Mouse (Mus musculus): ENCODE measurements around the gene Slc26a8. TPM values are rescaled to one million over a fixed set of nuclear protein-coding genes. Genes with fewer than 3 reads are reported as not detected.

The Slc26a8 gene
- total and polyA plus RNA-seq, 3 experiments: 0.58 to 1.6 TPM; not detected in 1

GRCm38 (mm10) chr17:28696641-28697040 is 6.6 kb upstream of the Slc26a8 start:
- TF ChIP-seq TAL1 (IDR thresholded peaks at IDR 0.05; ENCODE audit: low read length): no peak
- TF ChIP-seq USF2 (IDR thresholded peaks at IDR 0.05; ENCODE audit: borderline replicate concordance in 1 of 2, insufficient read depth in 1 of 2, low read depth in 1 of 2, low read length in 2 of 2): no peak
- TF ChIP-seq ZNF384 (IDR thresholded peaks at IDR 0.05; ENCODE audit: low read depth, low read length): 0 out of 2 replicates have a peak, but pooled peaks have one; percentile 5
- TF ChIP-seq ELF1 (IDR thresholded peaks at IDR 0.05; ENCODE audit: low read depth, low read length): no peak
- TF ChIP-seq GATA1 (IDR thresholded peaks at IDR 0.05; ENCODE audit: low read depth, low read length): peak; percentile 54
- TF ChIP-seq EP300 (IDR thresholded peaks at IDR 0.05; ENCODE audit: low read depth in 1 of 2, low read length in 2 of 2): 0 out of 4 replicates have a peak, but pooled peaks of 1 of the 2 experiments have one; percentile 14
- Histone ChIP-seq H3K9me3 (replicated peaks; ENCODE audit: insufficient read depth, low read length) (no peaks in the 10 kb centered on the region), H3K4me3 (ENCODE audit: control insufficient read depth in 1 of 2, insufficient read depth in 1 of 2, low read depth in 2 of 2, low read length in 2 of 2) (no peak overlapping the region), H3K36me3 (ENCODE audit: control insufficient read depth in 1 of 2, insufficient read depth in 2 of 2, low read length in 2 of 2) (peaks cover 3 to 84% of the 10 kb centered on the region in 2 experiments), H3K4me1 (ENCODE audit: control insufficient read depth in 1 of 2, insufficient read depth in 2 of 2, low read length in 2 of 2) (peaks cover 17 to 50% of the 10 kb centered on the region in 2 experiments), H3K27me3 (ENCODE audit: control insufficient read depth in 1 of 2, insufficient read depth in 2 of 2, low read length in 2 of 2) (no peaks in the 10 kb centered on the region), H3K9ac (ENCODE audit: control insufficient read depth, low read depth, low read length, poor library complexity, severe bottlenecking) (peak overlapping the region; percentile 40; the same call in 1 of the 2 replicates), H3K27ac (ENCODE audit: control insufficient read depth, low read depth, low read length) (peak overlapping the region; percentile 75), H3K79me2 (ENCODE audit: control insufficient read depth, insufficient read depth, low read length, poor library complexity) (peaks cover 80% of the 10 kb centered on the region)
- DNase-seq (ENCODE audit: low read depth, low spot score): no peak

- no peak overlapping the region for H3K27ac ChIP-seq (ENCODE audit: control insufficient read depth, low read depth, low read length)
- no peak overlapping the region for H3K4me3 ChIP-seq (ENCODE audit: control insufficient read depth in 1 of 2, insufficient read depth in 1 of 2, low read depth in 2 of 2, low read length in 2 of 2)
- H3K9ac ChIP-seq (ENCODE audit: control insufficient read depth, low read depth, low read length, poor library complexity, severe bottlenecking): no peak overlapping the region
- H3K4me1 ChIP-seq (ENCODE audit: control insufficient read depth in 1 of 2, insufficient read depth in 2 of 2, low read length in 2 of 2): peaks cover 15 to 36% of the 10 kb centered on the region in 2 experiments
- H3K36me3 ChIP-seq (ENCODE audit: control insufficient read depth in 1 of 2, insufficient read depth in 2 of 2, low read length in 2 of 2): peaks cover 0 to 67% of the 10 kb centered on the region in 2 experiments; a peak in 2 of 4 replicates
- H3K9me3 ChIP-seq (replicated peaks; ENCODE audit: insufficient read depth, low read length): no peaks in the 10 kb centered on the region
- no peaks in the 10 kb centered on the region for H3K27me3 ChIP-seq (ENCODE audit: control insufficient read depth in 1 of 2, insufficient read depth in 2 of 2, low read length in 2 of 2)
- TF ChIP-seq RCOR1 (IDR thresholded peaks at IDR 0.05; ENCODE audit: low read depth, low read length): peak; percentile 86
- no peak for TF ChIP-seq MAFK (IDR thresholded peaks at IDR 0.05; ENCODE audit: borderline replicate concordance, low read depth, low read length)
- no peak for TF ChIP-seq TBP (IDR thresholded peaks at IDR 0.05; ENCODE audit: low read depth, low read length)
- TF ChIP-seq GABPA (IDR thresholded peaks at IDR 0.05; ENCODE audit: low read depth, low read length): no peak
- no peak for TF ChIP-seq HCFC1 (IDR thresholded peaks at IDR 0.05; ENCODE audit: low read depth, low read length)
- no peak for TF ChIP-seq E2F4 (IDR thresholded peaks at IDR 0.05; ENCODE audit: borderline replicate concordance, low read depth, low read length)
- TF ChIP-seq TAL1 (IDR thresholded peaks at IDR 0.05; ENCODE audit: low read length): peak; percentile 27
- TF ChIP-seq ZKSCAN1 (IDR thresholded peaks at IDR 0.05; ENCODE audit: low read depth, low read length): no peak
- no peak for TF ChIP-seq MEF2A (IDR thresholded peaks at IDR 0.05; ENCODE audit: extremely low read depth, insufficient replicate concordance, low read depth, low read length, poor library complexity, severe bottlenecking)
- peaks cover 72% of the 10 kb centered on the region for H3K79me2 ChIP-seq (ENCODE audit: control insufficient read depth, insufficient read depth, low read length, poor library complexity)
- no peak for DNase-seq (ENCODE audit: low read depth, low spot score)
Measured at GRCm38 (mm10) chr17:28694832-28695231, 4.8 kb upstream of the Slc26a8 start.

Data from MEL (cell line).